ENCODE assay signal across 7 mouse cellular contexts in genomic region chr12:23968968-23969367, GRCm38 (mm10).
DNase-seq lines count a peak whose midpoint lies in the region; ATAC-seq lines count a peak whose summit lies in the region.
"Not testable (repeated sequence)": the region's sequence is repeated elsewhere in the genome, so short reads cannot be mapped to it uniquely, and the experiment has no call there.

No protein-coding gene starts in this region.

- H3K36me3 ChIP-seq in forebrain, embryonic 11.5 days (ENCODE audit: control insufficient read depth, insufficient read depth, low read length); heart, embryonic 13.5 days; hindbrain, embryonic 15.5 days; lung, embryonic 16.5 days (ENCODE audit: control insufficient read depth, insufficient read depth, low read length); neural tube, embryonic 12.5 days: not testable (repeated sequence)

- no CpG with 5 or more reads among the region's 44 CpGs for WGBS in forebrain, embryonic 11.5 days
- no CpG with 5 or more reads among the region's 44 CpGs for WGBS in heart, embryonic 13.5 days
- no CpG with 5 or more reads among the region's 44 CpGs for whole genome bisulfite sequencing in hindbrain, embryonic 15.5 days
- WGBS in lung, embryonic 16.5 days: no CpG with 5 or more reads among the region's 44 CpGs
- no CpG with 5 or more reads among the region's 44 CpGs for WGBS in neural tube, embryonic 12.5 days

- H3K27ac ChIP-seq in forebrain, embryonic 11.5 days (ENCODE audit: low read depth, low read length); heart, embryonic 13.5 days (replicated peaks); hindbrain, embryonic 15.5 days (replicated peaks); lung, embryonic 16.5 days (ENCODE audit: low read length); neural tube, embryonic 12.5 days: not testable (repeated sequence)

- H3K27me3 ChIP-seq in forebrain, embryonic 11.5 days (ENCODE audit: control insufficient read depth, insufficient read depth, low read length); heart, embryonic 13.5 days (replicated peaks); hindbrain, embryonic 15.5 days; lung, embryonic 16.5 days (ENCODE audit: control insufficient read depth, insufficient read depth, low read depth, low read length); neural tube, embryonic 12.5 days (replicated peaks): not testable (repeated sequence)

- not testable (repeated sequence) for H3K4me1 ChIP-seq in forebrain, embryonic 11.5 days (replicated peaks; ENCODE audit: control insufficient read depth, insufficient read depth, low read length); heart, embryonic 13.5 days; hindbrain, embryonic 15.5 days (replicated peaks); lung, embryonic 16.5 days (replicated peaks; ENCODE audit: control insufficient read depth, insufficient read depth, low read length); neural tube, embryonic 12.5 days

- H3K4me2 ChIP-seq in forebrain, embryonic 11.5 days (ENCODE audit: low read depth, low read length, severe bottlenecking); lung, embryonic 16.5 days (ENCODE audit: low read depth, low read length): not testable (repeated sequence)
- peak overlapping the region; percentile 50 for H3K4me2 ChIP-seq in heart, embryonic 13.5 days
- 0 out of 2 replicates have a peak overlapping the region, but pooled peaks have one; percentile 33 for H3K4me2 ChIP-seq in hindbrain, embryonic 15.5 days
- peak overlapping the region; percentile 39 for H3K4me2 ChIP-seq in neural tube, embryonic 12.5 days (replicated peaks)

- H3K9ac ChIP-seq in forebrain, embryonic 11.5 days (ENCODE audit: low read length); heart, embryonic 13.5 days; hindbrain, embryonic 15.5 days; lung, embryonic 16.5 days (ENCODE audit: low read length); neural tube, embryonic 12.5 days: not testable (repeated sequence)

- peak; percentile 3 for DNase-seq in adrenal gland, postnatal 14 days
- not testable (repeated sequence) for DNase-seq in forebrain, embryonic 11.5 days (ENCODE audit: low spot score)
- DNase-seq in kidney, postnatal 10 days: peak; percentile 1

- ATAC-seq in forebrain, embryonic 11.5 days (replicated peaks; ENCODE audit: low FRiP score); heart, embryonic 13.5 days (ENCODE audit: extremely low read depth, insufficient number of reproducible peaks, low FRiP score, low TSS enrichment): not testable (repeated sequence)
- peak; percentile 42; the same call in 1 of the 2 replicates for ATAC-seq in hindbrain, embryonic 15.5 days (ENCODE audit: low FRiP score, low read depth)
- ATAC-seq in lung, embryonic 16.5 days (ENCODE audit: low read depth): peak; percentile 74
- ATAC-seq in neural tube, embryonic 12.5 days (ENCODE audit: low FRiP score, low read depth): 0 out of 2 replicates have a peak, but pooled peaks have one; percentile 58

- not testable (repeated sequence) for H3K9me3 ChIP-seq in forebrain, embryonic 11.5 days (ENCODE audit: control insufficient read depth, low read length); heart, embryonic 13.5 days; hindbrain, embryonic 15.5 days; lung, embryonic 16.5 days (ENCODE audit: control insufficient read depth, low read length); neural tube, embryonic 12.5 days

- peak overlapping the region; percentile 24; the same call in 1 of the 2 replicates for H3K4me3 ChIP-seq in forebrain, embryonic 11.5 days (ENCODE audit: low read depth, low read length)
- H3K4me3 ChIP-seq in heart, embryonic 13.5 days: peak overlapping the region; percentile 44
- peak overlapping the region; percentile 29 for H3K4me3 ChIP-seq in hindbrain, embryonic 15.5 days
- H3K4me3 ChIP-seq in lung, embryonic 16.5 days (ENCODE audit: low read length): peak overlapping the region; percentile 35
- peak overlapping the region; percentile 32 for H3K4me3 ChIP-seq in neural tube, embryonic 12.5 days
